Mouse (Mus musculus) kidney, postnatal 4 days (tissue): ENCODE measurements around the gene Tbpl1.
A peak's percentile ranks its signal among the peaks of the same experiment; 100 is the strongest.

Source experiments
- DNase-seq, 2 experiments: peaks; one replicate each; pipeline ENCODE4 v3.0.0; 2021; ENCODE audit warnings: mixed read lengths in 2 of 2

Tbpl1 gene

GRCm38 (mm10) chr10:22731272-22732093 lies at the start of gene Tbpl1:
Tbpl1 (minus strand) TSS chr10:22731938.
- DNase-seq: peak; percentile 95 to 96

DNA sequence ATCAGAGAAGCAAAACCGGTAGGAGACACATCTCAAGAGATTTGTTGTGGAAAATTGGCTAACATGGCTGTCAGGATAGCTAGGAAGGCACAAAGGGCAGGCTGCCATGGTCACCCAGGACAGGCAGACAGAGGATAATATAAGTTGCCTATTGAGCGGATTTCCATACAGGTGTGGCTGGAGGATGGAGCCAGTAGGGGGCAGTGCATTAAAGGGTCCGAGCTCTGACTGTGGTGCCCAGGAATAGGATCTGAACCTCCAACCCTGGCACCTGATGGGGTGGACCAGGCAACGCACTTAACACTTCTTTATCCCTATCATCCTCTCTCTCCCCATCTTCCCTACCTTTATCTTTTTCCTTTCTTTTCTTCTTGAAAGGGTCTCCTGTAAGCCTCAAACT lies 49.7 kb upstream of the Tbpl1 start:
- DNase-seq: peak; percentile 52 to 58

- DNase-seq: peak; percentile 73 to 81
Measured at GRCm38 (mm10) chr10:22777939-22778338, 46.2 kb upstream of the Tbpl1 start.

DNA sequence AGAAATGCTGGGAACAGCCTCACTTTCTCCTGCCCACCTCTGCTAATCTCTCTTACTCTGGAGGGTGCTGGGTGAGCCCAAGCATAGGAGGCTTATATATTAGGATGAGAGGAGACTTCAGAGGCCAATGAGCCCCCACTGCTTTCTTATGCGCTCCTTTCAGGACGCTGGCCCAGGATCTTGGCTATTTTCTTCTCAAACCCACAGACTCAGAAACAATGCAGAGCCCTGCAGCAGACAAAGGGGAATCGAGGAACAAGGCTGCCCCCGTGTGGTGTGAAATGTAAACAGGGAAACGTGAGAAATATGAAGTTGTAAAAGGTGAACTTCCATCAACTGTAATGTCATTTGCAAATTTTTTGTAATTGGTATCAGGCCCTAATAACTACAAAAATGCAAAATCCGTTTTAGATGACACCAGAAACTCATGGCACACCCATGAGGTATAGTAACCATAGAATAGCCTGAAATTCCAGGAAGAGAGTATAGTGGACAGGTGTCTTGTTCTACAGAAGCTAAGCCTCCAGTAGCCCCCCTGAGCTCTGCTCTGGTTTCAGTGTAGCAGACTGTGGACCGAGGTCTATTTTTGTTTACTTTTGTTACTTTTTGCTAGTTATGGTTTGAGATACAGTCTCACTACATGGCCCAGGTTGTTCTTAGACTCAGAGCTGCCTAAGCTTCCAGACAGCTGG lies 44.4 kb upstream of the Tbpl1 start:
- peak; percentile 75 for DNase-seq

GRCm38 (mm10) chr10:22775456-22775855 lies 43.7 kb upstream of the Tbpl1 start:
- no peak for DNase-seq

DNA sequence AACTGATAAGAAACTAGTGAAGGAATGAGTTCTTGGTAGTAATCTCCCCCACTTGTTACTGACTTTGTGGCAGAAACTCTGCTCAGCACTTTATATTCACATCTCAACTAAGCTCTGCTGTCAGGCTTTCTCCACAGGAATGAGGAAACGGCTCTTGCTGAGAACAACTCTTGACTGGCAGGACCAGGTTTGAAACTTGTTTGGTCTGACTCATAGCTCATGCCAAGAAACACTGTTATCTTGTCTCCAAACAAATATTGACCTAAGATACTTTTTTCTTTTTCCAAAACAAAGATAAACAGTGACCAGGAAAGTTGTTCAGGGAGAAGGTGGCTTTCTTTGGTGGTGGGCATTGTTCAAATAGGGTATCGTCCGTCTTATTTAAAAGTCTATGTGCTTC lies 42.9 kb upstream of the Tbpl1 start:
- no peak for DNase-seq

DNA sequence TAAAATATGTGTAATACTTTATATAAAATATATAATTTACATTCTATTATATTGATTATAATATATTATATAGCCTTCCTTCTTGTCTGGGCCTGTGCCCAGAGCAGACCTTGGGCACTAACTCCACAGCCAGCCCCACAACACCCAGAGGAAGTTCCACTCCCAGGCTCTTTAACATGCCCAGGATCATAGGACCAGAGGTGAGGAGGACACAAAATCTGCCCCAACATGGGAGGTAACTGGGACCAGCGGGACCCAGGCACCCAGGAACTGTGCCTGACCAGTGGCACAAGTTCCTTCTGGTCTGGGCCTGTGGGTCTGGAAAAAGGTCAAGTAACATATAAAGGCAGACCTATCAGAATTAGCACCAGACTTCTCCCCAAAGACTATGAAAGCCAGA lies 22.5 kb upstream of the Tbpl1 start:
- DNase-seq: no peak

DNA sequence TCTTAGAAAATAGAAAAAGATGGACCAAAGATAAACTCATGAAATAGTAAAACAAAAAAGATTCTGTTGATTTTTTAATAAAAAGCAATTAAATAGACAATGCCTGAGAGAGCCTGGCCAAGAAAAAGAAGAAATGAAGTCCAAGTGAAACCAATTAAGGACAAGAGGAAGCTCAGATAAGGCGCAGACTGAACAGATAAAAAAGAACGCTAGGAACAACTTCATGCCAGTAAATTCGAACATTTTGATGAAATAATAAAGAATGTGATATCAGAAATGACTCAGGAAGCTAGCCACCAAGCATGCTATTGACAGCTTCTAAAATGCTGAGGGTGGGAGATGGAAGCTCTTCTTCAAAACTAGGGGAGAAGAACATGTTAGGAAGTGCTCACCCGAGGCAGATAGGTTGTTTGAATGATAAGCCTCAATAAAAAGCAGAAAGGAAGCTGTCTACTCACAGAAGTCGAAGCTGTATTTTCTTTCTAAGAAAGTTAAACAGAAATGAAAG lies 19.5 kb upstream of the Tbpl1 start:
- DNase-seq: no peak

GRCm38 (mm10) chr10:22746334-22747322 lies 14.9 kb upstream of the Tbpl1 start:
- no peak for DNase-seq

DNA sequence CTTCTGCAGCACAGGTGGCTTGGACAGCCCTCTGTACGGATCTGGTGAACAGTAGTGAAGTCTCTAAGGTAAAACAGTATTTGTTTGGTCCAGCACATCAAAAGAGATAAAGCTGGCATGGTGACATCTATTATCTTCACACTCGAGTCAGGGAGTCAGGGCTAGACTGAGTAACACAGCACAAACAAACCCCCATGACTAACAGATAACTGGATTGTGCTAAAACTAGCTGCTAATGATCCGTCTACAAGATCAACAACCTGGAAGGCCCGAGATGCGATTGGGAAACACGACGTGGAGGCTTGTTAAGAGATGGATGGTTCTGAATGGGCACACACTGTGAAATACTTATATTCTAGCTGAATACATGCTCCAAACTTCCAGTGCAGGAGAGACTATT lies 14.2 kb upstream of the Tbpl1 start:
- DNase-seq: no peak

- DNase-seq: no peak
Measured at GRCm38 (mm10) chr10:22732181-22732580, 443 bp upstream of the Tbpl1 start.

GRCm38 (mm10) chr10:22730992-22731271 lies 806 bp downstream of the Tbpl1 start:
- no peak for DNase-seq

DNA sequence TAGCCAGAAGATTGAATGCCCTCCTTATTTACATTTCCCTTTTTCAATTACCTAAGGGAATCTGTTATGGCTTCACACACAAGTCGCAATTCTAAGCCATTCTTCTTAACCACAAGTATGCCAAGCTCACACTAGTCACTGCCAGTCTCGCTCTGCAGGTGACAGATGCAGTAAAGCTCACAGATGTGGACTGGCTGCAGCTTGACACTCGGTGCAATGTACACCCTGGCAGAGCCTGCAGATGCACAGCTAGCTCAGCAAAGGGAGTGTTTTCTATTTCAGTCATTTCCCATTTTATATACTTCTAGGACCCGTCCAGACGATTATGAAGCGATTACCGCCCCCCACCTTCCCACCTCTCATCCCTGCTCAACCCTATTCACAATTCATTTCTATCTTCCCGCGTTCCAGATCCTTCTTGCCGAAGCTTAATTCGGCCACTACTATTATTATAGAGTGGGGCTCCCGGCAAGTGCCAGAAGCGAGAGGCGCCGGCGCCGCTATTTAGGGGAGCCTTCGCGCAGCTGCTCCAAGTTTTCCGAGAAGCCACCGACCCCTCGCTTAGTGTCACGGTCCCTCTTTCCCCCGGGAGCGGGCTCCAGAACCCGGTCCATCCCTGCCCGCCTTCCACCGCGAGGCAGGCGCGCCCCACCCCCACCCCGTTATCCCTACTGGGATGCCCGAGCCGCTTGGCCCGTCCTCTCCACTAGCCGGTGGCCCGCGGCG lies 1.3 kb downstream of the Tbpl1 start:
- DNase-seq: peak; percentile 21 to 30

DNA sequence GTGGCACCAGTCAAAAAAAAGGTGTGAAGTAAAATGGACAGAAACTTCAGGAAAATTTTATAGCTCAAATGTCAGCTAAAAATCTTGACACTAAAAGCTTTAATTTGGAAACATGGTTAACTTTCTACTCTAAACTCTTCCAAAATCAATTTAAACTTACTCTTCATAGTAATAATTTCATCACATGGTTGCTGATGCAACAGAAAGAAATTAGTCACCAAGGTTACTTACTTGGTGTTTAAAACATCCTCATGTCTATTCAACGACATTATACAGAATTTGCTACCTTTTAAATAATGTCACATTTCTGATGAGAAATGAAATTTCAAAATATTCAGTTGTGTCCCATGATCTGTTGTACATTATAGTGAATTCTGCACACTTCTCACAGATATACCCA lies 3.5 kb downstream of the Tbpl1 start:
- DNase-seq: no peak

DNA sequence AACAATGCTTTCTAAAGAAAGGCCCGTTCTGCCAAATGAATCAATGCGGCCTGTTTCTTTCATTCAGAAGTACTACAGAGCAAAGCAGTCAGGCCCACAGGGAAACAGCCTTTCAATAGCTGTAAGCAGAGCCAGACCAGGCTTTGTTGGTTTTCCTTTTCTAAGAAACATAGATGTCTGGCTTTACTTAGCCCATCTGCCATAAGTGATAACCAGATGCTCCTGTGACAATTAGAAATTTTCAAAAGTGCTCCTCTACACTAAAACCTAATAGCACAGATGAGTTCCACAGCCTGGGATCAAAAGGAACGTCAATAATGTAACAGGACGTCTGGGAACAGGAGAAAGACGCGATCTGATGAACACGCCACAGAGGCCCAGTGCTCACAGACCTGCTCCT lies 5.4 kb downstream of the Tbpl1 start:
- DNase-seq: no peak

DNA sequence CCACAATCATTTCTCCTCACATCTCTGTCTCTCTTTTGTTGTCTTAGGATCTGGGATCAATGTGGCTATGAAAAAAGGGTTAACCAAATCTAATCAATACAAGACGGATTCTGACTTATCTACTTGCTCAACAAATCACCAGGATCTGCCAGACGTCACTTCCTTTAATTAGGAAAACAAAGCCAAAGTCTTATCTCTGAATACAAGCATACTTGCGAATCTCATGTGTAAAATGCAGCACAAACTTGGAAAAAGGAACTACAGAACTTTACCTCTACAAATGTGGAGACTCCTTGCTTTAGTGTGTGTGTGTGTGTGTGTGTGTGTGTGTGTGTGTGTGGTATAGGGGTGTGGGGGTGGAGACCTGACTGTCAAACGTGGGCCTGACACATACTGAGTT lies 6.6 kb downstream of the Tbpl1 start:
- DNase-seq: no peak

DNA sequence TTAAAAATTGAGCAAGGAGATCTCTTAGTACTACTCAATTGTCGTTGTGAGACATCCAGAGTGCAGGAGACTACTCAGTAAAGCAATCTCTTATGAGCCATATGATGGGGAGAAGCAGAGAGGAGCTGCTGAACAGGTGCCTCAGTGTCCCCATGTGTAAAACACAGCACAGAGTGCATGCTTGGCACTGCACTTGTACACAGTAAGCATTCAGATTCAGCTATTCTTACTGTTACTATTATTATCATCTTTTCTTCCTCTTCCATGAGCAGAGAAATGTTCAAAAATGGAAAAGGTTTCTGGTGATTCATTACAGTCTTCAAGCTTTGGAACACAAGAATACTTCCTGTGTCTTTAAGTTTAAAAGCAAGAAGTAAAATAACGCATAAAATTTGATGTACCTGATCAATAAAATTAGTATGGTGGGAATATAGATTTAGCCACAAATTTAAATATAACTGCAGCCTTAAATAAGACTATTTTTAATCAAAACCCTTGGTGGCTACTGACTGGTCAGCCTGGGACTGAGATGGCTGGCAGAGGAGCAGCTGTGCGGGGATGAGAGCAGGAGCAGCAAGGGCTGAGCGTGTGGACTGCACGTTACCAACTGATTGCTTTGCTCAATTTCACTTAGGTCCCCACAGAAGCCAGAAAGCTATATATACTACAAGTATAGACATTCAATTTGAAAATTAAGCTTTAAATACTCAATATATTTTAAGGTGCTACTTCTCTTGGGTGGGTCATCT lies 10.8 kb downstream of the Tbpl1 start:
- no peak for DNase-seq

DNA sequence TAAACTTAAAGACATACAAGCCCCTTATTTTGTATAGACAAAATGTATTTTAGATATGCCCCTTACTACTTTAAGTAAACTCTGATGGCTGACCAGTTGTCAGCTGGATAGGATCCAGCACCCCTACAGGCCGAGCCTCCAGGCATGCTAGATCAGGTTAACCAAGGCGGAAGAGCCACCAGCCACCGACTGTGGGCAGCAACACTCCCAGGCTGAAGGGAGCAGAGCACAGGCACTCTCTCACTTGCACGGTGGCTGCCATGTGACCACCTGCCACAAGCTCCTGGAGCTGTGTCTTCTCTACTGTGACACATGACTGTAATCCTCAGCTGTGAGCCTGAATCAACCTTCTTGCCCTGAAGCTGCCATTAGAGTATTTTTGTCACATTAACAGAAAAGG lies 13.3 kb downstream of the Tbpl1 start:
- no peak for DNase-seq

DNA sequence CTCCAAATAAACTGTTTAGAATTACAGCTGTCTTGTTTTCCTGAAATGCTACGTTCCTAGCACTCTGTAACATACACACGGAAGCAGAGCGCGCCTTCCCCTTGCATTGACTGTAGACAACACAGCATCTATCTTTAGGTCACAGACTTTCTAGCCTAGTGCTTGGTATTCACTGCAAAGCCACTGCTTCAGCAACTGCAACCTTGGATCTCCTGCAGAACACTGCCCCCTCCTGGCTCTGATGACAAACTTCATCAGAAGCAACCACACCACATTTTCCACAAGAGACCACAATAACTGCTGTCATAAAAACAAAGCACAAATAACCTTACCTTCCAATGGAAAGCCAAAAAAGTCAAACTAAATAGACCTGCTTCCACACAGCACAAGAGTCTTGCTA lies 17.2 kb downstream of the Tbpl1 start:
- peak; percentile 52 to 73 for DNase-seq

DNA sequence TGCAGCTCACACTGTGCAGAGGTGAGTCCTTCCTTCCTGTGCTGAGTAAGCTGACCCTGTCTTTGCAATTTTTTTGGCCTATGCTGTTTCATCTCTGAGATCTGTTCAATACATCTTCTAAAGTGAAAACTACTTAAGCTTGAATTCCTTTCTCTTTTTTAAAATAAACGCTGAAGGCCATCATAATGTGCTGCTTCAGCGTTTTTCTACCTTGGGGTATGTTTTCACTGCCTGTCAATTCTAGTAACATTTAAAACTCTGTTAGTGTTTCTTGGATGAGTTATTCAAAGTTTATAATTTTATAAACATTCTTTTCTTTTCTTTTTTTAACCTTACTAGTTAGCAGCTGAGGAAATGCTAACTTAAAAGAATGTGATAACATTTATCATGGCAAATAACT lies 18.8 kb downstream of the Tbpl1 start:
- DNase-seq: no peak

- no peak for DNase-seq
Measured at GRCm38 (mm10) chr10:22710173-22710777, 21.5 kb downstream of the Tbpl1 start.
